Mouse (Mus musculus) neutrophil, adult 5-6 weeks (primary cell): ENCODE results near the gene Mxra8. TPM values are rescaled to one million over a fixed set of nuclear protein-coding genes. Genes with fewer than 3 reads are reported as not detected.

Source experiments
- ATAC-seq: fragments of 151-379, 151-347 bp; 2 replicates; pipeline ENCODE4 v1.8.0; 2017; ENCODE audit warnings: mild to moderate bottlenecking, moderate TSS enrichment; ENCODE audit not compliant: insufficient number of reproducible peaks, poor library complexity, low FRiP score, severe bottlenecking; ENCODE audit errors: extremely low read depth
- total RNA-seq: library from RNA; stranded (forward); fragments of 200-1000 nt; gene quantifications from 2 replicates; pipeline ENCODE4 v1.2.3, GENCODE M21; 2017

Gene Mxra8
- total RNA-seq, 1 experiment from 2014 or later: 0.47 TPM

DNA sequence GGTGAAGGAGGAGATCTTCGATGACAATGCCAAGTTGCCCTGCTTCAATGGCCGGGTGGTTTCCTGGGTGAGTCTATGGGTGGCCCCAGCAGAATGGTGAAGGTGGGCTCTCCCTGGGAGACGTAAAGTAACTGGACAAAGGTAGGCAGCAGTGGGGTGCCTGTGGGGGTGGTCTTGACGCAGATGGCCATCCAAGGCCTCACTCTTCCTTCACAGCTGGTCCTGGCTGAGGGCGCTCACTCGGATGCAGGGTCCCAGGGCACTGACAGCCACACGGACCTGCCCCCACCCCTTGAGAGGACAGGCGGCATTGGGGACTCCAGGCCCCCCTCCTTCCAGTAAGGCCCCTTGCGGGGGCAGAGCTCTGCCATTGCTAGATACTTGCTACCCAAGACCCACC is 13.9 kb downstream of the Mxra8 start:
- ATAC-seq: no peak

DNA sequence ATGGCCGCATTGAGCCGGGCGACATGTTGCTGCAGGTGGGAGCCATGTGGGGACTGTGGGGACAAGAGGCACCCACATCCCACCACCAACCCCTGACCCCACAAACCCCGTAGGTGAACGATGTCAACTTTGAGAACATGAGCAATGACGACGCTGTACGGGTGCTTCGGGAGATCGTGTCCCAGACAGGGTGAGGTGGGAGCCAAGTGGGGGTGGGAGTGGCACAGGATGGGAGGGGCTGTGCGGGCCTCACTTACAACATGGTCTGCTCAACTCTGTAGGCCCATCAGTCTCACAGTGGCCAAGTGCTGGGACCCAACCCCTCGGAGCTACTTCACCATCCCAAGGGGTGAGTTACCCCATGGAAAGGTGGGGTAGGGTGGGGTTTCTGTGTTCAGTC is 15.5 kb downstream of the Mxra8 start:
- no peak for ATAC-seq

DNA sequence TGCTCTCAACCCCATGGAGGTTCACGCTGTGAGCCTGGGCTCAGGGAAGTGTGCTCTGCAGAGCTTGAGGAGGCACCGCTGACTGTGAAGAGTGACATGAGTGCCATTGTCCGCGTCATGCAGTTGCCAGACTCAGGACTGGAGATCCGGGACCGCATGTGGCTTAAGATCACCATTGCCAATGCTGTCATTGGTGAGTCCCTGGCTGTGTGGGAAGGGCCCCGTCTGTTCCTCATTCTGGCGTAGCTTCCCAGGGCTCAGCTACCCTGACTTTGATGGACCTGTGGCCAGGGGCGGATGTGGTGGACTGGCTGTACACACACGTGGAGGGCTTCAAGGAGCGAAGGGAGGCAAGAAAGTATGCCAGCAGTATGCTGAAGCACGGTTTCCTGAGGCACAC is 16.6 kb downstream of the Mxra8 start:
- ATAC-seq: no peak

DNA sequence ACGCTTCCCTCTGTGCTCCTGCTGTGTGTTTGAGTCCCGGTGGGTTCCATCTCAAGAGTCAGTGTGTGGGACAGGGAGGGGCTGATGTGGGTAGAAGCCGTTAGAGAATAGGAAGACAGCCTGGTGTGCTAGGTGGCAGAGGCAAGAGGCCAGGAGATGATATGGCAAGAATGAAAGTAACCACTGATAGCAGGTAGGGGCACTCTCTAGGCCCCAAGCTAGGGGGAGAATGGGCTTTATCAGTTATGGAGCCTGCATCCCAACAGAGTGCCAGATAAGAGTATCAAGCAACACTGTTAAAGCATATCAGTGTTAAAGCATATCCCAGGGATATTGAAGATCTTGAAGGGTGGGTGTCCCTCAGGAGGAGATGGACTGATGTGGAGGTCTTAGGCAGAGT is 17.4 kb downstream of the Mxra8 start:
- no peak for ATAC-seq

DNA sequence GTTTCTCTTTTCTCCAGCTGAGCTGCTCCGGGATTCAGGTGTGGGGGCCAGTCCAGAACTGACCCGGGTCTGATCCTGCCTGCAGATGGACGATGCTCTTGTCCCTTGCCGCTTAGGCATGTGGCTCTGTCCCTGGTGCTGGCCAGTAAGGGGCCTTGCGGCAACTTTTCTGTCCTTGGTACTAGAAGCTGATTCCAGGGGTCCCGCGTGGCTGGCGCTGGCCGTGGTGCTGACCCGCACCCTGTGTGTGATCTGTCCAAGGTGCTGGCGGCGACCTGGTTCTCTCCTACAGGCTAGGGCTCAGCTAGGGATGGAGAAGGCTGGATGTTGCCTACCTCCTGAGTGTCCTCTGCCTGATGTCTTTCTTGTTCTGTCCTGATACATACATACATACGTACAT is 19.8 kb downstream of the Mxra8 start:
- ATAC-seq: no peak

DNA sequence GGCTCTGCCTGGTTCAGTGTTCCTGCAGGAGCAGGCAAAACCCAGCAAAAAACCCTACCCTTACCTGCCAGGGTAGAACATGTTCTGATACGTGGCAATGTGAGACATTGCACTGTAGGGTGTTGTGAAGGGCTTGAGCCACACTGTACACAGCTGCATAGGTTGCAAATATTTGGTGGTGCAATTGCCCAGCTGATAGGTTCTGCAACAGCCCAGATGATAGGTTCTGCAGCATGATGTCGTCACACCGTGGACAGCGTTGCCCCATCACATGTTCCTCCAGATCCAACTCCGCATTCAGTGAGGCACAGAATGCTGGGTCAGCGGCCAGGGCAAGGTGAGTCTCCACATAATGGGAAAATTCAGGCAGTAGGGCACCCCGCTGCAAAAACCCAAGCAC is 22.3 kb downstream of the Mxra8 start:
- ATAC-seq: peak; percentile 16; the same call in 1 of the 2 replicates

DNA sequence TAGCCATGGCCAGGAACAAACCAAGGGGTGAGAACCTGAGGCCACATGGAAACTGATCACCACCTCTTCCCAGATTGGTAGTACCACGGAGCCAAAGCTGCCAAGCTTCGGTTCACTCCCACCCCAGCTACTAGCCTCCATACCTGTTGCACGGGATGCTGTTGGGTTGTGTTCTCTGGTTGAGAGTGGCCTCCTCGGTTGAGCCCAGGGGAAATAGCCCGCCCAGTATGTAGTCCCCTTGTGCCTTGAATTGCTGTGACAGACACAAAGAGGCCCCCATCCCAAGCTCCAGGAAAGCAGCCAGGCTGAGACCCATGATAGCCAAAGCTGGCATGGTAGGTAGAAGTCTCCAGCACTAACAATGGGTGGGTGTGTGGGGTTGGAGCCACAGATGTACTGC is 23.5 kb downstream of the Mxra8 start, which contains the start of gene Tas1r3:
Gene Tas1r3 (minus strand): TSS at position 362 of the 400 bp plus-strand sequence.
- ATAC-seq: no peak

DNA sequence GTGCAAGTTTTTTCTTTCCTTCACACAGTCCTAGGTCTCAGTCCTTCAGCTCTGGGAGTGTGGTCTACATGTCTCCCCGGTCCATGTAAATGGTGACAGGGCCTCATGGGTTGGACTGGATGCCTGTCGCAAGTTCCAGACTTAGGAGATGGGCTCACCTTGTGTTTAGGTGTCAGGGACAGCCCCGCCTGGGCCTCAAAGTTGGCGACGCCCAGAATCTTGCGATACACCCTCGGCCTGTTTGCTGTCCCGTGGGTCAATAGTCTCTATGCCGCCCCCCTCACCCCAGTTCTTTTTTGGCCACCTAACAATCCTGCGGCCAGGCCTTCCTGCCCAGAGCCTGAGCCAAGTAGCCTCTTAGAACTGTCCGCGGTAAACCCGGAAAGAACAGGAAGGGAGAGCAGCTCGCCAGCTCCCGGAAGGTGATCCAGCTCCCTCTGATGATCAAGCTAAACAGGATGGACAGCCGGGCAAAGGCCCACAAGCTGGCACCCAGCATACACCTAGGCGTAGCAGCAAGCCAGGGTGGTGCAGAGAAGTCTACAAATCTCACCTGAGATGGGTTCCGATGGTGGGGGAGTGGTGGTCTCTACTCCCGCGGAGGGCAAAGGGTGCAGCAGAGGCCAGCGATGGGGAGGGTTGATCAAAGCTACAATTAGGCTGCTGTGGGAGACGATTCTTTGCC is 29.3 kb downstream of the Mxra8 start:
- no peak for ATAC-seq

DNA sequence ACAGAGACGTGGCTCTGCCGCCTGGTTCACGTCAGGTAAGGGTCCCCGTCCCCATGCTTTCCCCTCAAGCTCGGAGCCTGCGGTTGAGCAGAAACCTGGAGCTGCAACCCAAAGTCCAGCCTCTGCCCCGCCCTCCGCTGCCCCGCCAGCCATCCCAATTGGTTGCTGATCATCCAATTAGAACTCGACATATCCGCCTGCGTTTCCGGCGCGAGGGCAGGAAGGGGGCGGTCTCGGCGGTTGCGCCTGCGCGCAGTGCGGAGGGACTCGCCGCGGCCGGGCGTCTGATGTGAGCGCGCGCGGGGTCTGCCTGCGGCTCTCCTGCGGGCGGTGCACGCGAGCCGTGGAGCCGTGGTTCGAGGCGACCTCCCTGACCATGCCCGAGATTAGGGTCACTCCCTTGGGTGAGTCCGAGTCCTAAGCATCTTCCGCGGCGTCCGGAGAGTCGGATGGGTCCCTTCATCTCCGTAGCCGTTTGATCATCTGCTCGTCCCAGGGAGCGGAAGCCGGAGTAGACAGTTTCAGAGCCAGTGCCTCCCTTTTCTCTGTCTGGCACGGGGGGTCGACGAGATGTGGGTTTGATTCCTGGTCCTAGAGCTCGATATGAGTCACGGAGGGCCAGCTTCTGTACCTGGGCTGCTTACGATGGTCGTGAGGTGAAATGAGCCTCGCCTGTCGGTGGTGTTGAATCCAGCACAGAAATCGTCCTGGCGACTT is 30.0 kb downstream of the Mxra8 start, which contains the start of the genes Cptp and Ints11:
Gene Cptp (minus strand): TSS at position 124 of the 717 bp plus-strand sequence.
Gene Ints11 (plus strand): TSS at position 230 of the 717 bp plus-strand sequence.
- ATAC-seq: peak; percentile 98

DNA sequence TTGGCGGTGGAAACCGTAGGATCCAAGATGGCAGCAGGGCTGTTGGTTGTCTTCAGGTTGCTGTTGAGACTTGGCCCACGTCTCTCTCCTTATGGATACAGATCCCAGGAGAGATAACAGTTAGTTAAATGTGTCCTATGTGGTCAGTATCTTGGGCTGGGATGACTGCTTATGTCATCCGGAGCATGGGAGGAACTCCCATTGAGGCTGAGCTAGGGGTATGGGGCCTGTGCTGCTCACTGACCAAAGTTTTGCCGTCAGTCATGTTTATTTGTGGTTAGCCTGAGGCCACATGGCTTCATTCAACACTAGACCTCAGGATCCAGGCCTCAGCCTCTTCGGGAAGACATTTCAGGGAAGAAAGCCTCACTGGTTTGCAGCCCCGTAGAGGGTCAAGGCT is 31.9 kb downstream of the Mxra8 start:
- ATAC-seq: no peak

DNA sequence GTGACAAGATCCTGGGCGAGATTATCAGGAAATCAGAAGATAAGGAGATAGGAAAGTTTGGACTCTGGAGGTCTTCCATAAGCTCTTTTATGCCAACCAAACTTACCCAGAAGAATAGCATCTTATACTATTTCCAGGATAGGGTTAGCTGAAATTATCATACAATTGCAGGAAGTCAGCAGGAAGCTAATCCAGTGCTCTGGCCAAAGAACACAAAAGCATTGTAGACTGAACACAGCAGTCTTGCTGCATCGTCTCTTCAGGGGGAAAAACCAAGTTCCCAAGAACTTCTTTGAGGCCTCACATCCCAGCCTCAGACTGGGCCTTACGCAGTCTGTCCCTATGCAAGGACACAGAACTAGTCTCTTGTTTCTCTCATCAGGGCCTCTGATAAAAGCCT is 44.1 kb downstream of the Mxra8 start:
- no peak for ATAC-seq

DNA sequence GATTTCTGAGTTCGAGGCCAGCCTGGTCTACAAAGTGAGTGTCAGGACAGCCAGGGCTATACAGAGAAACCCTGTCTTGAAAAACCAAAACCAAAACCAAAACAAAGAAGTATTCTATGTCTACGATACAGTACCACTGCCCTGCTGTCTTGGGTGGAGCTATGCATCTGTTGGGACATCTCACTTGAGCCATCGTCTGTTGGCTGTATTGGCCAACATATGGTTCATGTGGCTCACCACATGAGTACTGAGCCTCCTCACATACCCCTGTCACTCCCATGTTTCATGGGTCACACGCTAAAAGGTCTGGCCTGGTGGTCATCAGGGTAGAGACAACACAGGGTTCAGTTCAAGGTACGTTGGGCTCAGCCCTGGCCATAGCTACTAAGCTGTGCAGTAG is 46.9 kb downstream of the Mxra8 start:
- ATAC-seq: no peak

DNA sequence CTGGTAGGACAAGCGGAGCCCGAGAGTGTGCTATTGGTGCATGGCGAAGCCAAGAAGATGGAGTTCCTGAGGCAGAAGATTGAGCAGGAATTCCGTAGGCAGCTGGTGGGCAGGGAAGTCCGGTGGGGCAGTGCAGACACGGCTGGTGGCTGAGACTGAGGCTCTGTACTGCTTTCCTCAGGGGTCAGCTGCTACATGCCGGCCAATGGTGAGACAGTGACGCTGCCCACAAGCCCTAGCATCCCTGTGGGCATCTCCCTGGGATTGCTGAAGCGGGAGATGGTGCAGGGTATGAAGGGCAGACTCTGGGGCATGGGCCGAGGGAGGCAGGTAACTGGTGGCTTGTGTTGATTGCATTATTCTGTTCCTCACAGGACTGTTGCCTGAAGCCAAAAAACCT is 48.2 kb downstream of the Mxra8 start:
- ATAC-seq: no peak

DNA sequence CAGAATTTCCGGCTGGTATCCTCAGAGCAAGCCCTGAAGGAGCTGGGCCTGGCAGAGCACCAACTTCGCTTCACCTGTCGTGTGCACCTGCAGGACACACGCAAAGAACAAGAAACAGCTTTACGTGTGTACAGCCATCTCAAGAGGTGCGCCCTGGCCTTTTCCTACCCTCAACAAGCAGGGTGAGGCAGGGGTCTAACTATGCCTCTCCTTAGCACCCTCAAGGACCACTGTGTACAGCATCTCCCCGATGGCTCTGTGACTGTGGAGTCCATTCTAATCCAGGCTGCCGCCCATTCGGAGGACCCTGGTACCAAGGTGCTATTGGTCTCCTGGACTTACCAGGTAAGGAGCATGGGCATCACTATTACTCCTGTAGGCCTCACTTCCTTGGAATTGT is 48.7 kb downstream of the Mxra8 start:
- ATAC-seq: no peak

DNA sequence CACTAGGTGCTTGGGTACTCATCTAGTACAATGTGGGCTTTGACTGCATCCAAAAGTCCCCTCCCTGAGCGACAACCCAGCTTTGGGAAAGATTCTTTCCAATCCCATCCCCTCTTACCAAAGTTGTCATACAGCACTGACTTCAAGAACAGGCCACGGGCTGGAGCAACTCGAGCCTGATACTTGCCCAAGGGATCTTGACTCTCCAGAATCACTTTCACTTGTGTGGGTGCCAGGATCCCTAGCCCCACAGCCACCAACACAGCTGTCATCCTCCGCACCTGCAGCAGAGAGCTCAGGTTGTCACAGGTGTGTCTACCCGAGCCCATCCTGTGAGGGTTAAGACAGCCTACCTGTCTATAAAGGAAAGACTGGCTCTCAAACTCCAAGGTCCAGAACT is 49.8 kb downstream of the Mxra8 start:
- no peak for ATAC-seq

DNA sequence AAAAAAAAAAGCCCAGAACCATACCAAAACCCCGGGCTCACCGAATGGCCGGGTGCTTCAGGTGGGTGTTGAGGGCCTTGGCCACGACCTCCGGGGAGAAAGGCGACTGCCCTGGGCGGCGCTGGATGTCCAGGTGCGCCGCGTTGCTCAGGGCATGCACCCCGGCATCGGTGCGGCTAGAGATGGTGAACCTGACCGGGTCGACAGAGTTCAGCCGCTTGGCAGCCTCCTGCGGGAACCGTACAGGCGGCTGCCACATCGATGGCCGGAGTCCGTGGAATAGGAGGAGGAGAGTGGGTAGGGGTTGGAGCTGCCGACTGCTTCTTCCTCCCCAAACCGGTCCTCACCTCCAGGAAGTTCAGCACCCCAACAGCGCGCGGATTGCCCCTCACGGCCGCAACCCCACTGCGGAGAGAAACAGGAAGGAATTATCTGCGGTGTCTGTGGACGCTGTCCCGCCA is 51.6 kb downstream of the Mxra8 start:
- ATAC-seq: no peak

DNA sequence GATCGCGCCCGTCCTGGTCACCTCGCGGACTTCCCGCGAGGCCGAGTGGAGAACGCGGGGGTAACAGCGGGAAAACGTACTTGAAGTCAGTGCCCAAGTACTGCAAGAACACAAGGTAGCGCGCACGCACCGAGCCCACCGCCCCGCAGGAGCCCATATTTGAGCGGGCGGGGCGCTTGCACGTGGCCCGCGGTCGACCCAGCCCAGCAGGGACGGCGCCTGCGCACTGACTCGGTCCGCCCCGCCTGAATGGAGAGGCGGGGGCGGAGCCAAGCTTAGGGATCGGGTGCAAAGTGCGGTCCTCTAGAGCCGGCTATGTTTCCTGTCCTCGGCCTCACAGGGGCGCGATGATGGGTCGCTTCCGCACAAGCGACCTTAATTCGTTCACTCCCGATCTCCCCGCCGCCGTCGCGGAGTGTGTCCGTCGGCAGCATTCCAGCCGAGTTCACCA is 52.1 kb downstream of the Mxra8 start, which contains the start of the genes Pusl1 and Acap3:
Gene Pusl1 (minus strand): TSS at position 231 of the 451 bp plus-strand sequence.
Gene Acap3 (plus strand): TSS at position 272 of the 451 bp plus-strand sequence.
- ATAC-seq: peak; percentile 79

DNA sequence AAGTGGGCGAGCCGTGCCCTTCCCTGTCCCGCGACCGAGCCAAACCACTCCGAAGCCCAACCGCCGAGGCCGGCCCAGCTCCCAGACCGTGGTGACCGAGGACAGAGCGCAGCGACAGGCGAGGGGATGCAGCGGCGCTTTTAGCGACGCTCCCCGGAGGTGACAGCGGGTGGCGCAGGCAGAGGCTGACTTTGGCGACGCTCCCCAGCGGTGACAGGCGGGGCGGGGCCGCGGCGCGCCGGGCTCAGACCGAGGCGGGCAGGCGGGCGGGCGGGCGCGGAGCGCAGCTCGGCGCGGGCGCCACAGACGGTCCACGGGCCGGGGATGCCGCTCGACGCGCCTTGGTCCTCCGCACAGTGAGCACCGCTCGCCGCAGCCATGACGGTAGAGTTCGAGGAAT is 52.5 kb downstream of the Mxra8 start:
- peak; percentile 52 for ATAC-seq

DNA sequence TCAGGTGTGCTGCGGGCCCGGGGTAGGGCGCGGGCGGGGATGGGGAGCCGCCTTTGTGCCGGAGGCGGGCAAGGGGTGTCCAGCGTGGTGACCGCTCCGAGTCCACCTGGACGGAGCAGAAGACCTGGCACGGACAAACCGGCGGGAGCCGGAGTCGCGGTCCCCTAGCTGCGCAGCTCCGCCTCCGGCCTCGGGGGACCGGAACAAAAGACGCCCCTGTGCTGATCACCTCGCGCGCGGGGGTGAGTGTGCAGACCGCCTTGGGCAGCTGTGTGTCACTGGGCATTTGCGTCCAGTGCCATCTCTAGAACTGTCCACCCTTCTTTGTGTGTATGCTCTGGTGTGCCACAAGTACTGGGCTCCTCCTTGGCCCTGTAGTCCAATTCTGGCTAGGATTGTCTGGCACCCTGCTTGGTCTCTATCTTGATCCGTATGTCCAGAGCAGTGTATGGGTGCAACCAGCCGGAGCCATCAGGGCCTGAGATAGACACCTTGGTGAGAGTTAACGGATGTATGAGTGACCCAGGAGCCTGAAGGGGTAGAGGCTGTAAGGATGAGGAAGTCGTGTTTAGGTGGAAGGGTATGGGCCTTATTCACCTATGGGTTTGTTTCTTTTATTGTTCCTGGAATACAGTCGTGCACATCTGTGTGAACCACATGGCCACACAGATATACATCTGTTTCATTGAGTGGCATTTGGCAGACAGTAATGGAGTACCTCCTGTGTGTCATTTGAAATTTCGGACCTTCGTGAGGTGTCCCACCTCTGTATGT is 53.1 kb downstream of the Mxra8 start:
- no peak for ATAC-seq
